Mouse (Mus musculus): Measurements from ENCODE around the gene P3h1. TPM values are rescaled to one million over a fixed set of nuclear protein-coding genes. Genes with fewer than 3 reads are reported as not detected.

P3h1 gene
- polyA plus RNA-seq, 1 experiment from 2014 or later: 18.2 TPM

DNA sequence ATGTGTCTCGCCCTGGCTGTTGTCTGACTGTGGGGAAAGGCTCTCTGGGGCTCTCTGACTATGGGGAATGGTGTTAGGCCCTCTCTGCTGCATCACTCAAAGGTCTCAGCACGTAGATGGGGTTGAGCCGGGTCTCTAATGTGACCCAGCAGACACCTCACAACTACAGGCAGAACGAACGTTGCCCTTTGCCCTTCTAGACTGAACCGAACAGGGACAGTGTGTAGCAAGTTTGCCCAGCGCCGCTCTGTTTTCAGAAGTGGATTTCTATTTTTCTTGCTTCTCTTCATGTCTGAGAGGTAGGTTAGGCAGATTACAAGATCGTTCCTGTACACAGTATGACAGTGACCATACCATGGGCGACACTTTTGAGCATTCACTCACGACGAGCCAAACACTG lies 9.9 kb downstream of the P3h1 start:
- 93% methylated on average over 12 of the region's 12 CpGs for WGBS
- Histone ChIP-seq H3K4me1 (replicated peaks) (peaks cover 21% of the 10 kb centered on the region), H3K27me3 (ENCODE audit: insufficient read depth, poor library complexity, severe bottlenecking) (no peaks in the 10 kb centered on the region), H3K4me3 (no peak overlapping the region), H3K36me3 (peaks cover 67% of the 10 kb centered on the region), H3K27ac (no peak overlapping the region), H3K9me3 (no peaks in the 10 kb centered on the region)
- no peak for DNase-seq (ENCODE audit: low spot score)

DNA sequence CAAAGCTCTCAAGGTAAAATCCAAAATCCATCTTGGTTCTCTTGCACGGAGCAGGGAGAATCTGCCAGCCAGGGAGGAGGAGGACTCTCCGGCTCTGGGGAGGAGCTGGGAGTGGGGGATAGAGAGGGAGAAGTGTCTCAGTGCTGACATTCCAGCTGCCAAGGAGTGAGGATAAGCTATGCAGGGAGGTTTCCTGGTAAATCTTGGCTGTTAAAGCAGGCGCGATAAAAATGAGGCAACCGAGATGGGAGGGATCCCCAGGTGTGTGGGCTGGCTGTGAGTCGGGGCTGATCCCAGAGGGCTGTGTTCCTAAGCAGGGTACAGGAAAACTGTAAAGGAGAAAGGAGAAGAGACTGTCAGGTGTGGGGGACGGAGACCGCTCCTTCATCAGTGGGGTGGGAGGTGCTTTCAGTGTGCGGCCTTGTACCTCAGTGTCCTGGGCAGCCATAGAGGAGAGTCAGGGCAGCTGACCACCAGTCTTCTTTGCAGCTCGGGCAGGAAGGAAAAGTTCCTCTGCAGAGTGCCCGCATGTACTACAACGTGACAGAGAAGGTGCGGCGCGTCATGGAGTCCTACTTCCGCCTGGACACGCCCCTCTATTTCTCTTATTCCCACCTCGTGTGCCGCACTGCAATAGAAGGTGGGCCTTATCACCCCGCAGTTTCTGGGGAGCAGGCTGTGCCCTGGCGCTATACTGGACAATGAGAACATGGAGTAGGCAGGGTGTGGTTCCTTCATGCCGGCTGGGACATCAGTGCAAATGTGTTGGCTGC lies 11.9 kb downstream of the P3h1 start:
- peaks cover 21% of the 10 kb centered on the region for H3K4me1 ChIP-seq (replicated peaks)
- peaks cover 74% of the 10 kb centered on the region for H3K36me3 ChIP-seq
- DNase-seq (ENCODE audit: low spot score): no peak
- no peaks in the 10 kb centered on the region for H3K27me3 ChIP-seq (ENCODE audit: insufficient read depth, poor library complexity, severe bottlenecking)
- no peak overlapping the region for H3K27ac ChIP-seq
- H3K9me3 ChIP-seq: no peaks in the 10 kb centered on the region
- no peak overlapping the region for H3K4me3 ChIP-seq
- WGBS: 83% methylated on average over 22 of the region's 22 CpGs

DNA sequence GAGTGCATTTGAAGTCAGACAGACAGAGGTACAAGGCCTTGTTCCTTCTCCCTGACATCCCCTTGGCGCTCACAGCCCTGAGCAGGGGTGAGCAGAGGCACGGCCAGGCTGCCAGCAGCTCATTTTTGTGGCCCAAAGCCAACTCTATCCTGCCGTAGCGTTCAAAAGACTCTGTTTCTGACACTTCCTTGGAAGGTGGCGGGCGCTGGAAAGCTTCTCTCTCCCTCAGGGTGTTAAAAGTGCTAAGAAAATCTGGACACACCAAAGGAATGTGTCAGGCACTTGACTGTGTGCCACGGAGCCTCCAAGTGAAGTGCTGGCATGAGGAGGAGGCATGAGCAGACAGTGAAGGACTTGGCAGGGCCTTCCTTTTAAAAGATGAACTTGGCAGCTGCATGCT lies 12.8 kb downstream of the P3h1 start:
- H3K36me3 ChIP-seq: peaks cover 74% of the 10 kb centered on the region
- no peak for DNase-seq (ENCODE audit: low spot score)
- no peaks in the 10 kb centered on the region for H3K27me3 ChIP-seq (ENCODE audit: insufficient read depth, poor library complexity, severe bottlenecking)
- H3K4me3 ChIP-seq: no peak overlapping the region
- WGBS: 87% methylated on average over 7 of the region's 7 CpGs
- no peaks in the 10 kb centered on the region for H3K9me3 ChIP-seq
- H3K4me1 ChIP-seq (replicated peaks): peaks cover 20% of the 10 kb centered on the region
- no peak overlapping the region for H3K27ac ChIP-seq

DNA sequence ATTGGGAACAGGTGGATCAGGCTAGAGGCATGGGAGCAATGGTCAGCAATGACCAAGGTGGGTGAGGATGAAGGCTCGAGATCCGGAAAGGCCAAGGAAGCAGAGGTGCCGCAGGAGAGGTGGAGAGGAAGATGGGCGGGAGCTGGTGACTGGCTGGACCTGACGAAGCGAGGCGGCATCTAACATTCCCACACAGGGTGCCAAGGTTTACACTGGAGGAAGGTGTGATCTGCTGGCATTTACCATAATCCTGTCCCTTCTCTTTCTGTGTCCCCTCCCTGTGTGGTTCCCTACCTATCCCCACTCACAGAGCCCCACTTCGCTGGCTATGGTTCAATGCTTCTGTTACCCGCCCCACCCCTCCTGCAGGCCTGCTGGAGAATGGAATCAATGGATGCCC lies 13.2 kb downstream of the P3h1 start:
- peaks cover 20% of the 10 kb centered on the region for H3K4me1 ChIP-seq (replicated peaks)
- no peak overlapping the region for H3K4me3 ChIP-seq
- no peaks in the 10 kb centered on the region for H3K27me3 ChIP-seq (ENCODE audit: insufficient read depth, poor library complexity, severe bottlenecking)
- peaks cover 71% of the 10 kb centered on the region for H3K36me3 ChIP-seq
- WGBS: 76% methylated on average over 9 of the region's 9 CpGs
- no peak overlapping the region for H3K27ac ChIP-seq
- no peaks in the 10 kb centered on the region for H3K9me3 ChIP-seq
- no peak for DNase-seq (ENCODE audit: low spot score)

DNA sequence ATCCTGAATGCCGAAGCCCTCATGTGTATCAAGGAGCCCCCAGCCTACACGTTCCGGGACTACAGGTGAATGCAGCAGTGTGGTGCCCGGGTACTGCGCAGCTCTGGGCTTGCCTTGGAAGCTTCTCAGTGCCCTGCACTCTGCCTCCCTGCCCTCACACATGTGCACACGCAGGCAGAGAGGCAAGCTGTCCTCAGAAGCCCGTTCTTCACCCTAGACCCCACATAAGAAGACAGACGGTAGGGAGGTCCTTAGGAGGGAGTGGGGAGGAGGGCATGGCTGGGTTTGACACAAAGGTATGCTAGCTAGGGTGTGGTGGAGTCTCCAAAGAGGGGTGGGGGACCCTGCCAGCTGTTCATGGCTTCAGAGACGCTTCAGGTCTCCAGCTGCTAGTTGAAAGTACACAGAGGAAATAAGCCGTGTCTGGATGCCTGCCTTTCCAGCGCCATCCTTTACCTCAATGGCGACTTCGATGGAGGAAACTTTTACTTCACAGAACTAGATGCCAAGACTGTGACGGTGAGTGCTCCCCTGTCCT lies 14.0 kb downstream of the P3h1 start:
- no peaks in the 10 kb centered on the region for H3K27me3 ChIP-seq (ENCODE audit: insufficient read depth, poor library complexity, severe bottlenecking)
- H3K4me3 ChIP-seq: no peak overlapping the region
- DNase-seq (ENCODE audit: low spot score): no peak
- 77% methylated on average over 14 of the region's 14 CpGs for WGBS
- peaks cover 20% of the 10 kb centered on the region for H3K4me1 ChIP-seq (replicated peaks)
- no peaks in the 10 kb centered on the region for H3K9me3 ChIP-seq
- peaks cover 63% of the 10 kb centered on the region for H3K36me3 ChIP-seq
- H3K27ac ChIP-seq: no peak overlapping the region

GRCm38 (mm10) chr4:119247462-119248235 lies 14.9 kb downstream of the P3h1 start:
- WGBS: 29% methylated on average over 13 of the region's 13 CpGs
- Histone ChIP-seq H3K9me3 (no peaks in the 10 kb centered on the region), H3K4me1 (replicated peaks) (peaks cover 20% of the 10 kb centered on the region), H3K36me3 (peaks cover 54% of the 10 kb centered on the region), H3K27ac (peak overlapping the region; percentile 53; the same call in 1 of the 2 replicates), H3K27me3 (ENCODE audit: insufficient read depth, poor library complexity, severe bottlenecking) (no peaks in the 10 kb centered on the region), H3K4me3 (0 out of 2 replicates have a peak overlapping the region, but pooled peaks have one; percentile 5)
- peak; percentile 67 for DNase-seq (ENCODE audit: low spot score)

DNA sequence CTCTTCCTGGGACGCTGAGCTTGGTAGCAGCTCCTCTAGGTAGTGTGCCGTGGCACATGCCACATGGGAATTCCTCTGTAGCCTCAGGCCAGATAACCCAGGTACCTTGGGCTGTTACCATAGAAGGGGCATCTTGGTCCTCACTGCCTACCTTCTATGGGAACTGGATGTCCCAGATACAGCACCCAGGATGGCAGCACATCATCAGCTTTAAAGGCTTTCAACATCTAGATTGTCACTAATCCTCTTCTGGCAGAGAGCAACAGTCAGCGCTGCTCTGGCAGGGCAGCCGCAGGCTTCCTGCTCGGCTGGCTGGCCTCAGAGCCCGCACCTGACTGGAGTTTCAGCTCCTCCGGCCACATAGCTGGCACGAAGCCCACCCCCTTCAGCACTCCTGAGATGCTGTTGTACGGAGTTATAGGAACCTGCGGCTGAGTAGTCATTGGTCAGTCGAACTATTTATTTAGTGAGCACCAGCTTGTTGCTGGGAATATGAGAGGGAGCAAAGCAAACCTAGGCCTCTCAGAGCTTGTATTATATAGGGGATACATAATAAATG lies 15.8 kb downstream of the P3h1 start:
- H3K36me3 ChIP-seq: peaks cover 47% of the 10 kb centered on the region
- no peak overlapping the region for H3K4me3 ChIP-seq
- H3K27ac ChIP-seq: no peak overlapping the region
- no peak for DNase-seq (ENCODE audit: low spot score)
- peaks cover 20% of the 10 kb centered on the region for H3K4me1 ChIP-seq (replicated peaks)
- no peaks in the 10 kb centered on the region for H3K27me3 ChIP-seq (ENCODE audit: insufficient read depth, poor library complexity, severe bottlenecking)
- no peaks in the 10 kb centered on the region for H3K9me3 ChIP-seq
- WGBS: 88% methylated on average over 11 of the region's 11 CpGs

GRCm38 (mm10) chr4:119252025-119252808 lies 19.5 kb downstream of the P3h1 start:
- Histone ChIP-seq H3K9me3 (no peaks in the 10 kb centered on the region), H3K4me1 (replicated peaks) (peaks cover 43% of the 10 kb centered on the region), H3K27ac (no peak overlapping the region), H3K27me3 (ENCODE audit: insufficient read depth, poor library complexity, severe bottlenecking) (no peaks in the 10 kb centered on the region), H3K36me3 (peaks cover 10% of the 10 kb centered on the region; the same call in 1 of the 2 replicates), H3K4me3 (no peak overlapping the region)
- DNase-seq (ENCODE audit: low spot score): no peak
- WGBS: 71% methylated on average over 7 of the region's 7 CpGs

- 0 out of 2 replicates have a peak overlapping the region, but pooled peaks have one; percentile 16 for H3K4me3 ChIP-seq
Measured at GRCm38 (mm10) chr4:119254012-119254618, 21.4 kb downstream of the P3h1 start.

DNA sequence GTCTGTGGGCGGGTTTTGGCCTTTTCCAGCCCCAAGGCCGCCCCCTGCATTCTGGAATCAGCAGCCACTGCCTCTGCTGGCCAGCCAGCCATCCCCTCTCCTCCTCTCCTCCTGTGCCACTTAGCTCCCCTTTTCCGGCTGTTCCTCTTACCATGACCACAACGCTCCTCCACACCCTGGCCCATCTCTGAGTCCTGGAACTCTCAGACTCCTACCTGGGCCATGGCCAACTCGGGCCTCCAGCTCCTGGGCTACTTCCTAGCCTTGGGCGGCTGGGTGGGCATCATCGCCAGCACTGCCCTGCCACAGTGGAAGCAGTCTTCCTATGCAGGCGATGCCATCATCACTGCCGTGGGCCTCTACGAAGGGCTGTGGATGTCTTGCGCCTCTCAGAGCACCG lies 22.6 kb downstream of the P3h1 start, which contains the start of gene Cldn19:
TSS of gene Cldn19 (plus strand) at position 64 of the 400 bp plus-strand sequence.
- Histone ChIP-seq H3K27me3 (ENCODE audit: insufficient read depth, poor library complexity, severe bottlenecking) (no peaks in the 10 kb centered on the region), H3K4me3 (no peak within 1 kb of the TSS), H3K9me3 (no peaks in the 10 kb centered on the region), H3K36me3 (no peaks in the 10 kb centered on the region), H3K4me1 (replicated peaks) (peaks cover 40% of the 10 kb centered on the region), H3K27ac (peak within 1 kb of the TSS; percentile 71)
- WGBS: 75% methylated on average over 12 of the region's 12 CpGs
- DNase-seq (ENCODE audit: low spot score): no peak

More at GRCm38 (mm10) chr4:119254012-119254618, 21.4 kb downstream of the P3h1 start:
- WGBS: 33% methylated on average over 9 of the region's 9 CpGs
- Histone ChIP-seq H3K27ac (peak overlapping the region; percentile 71), H3K4me1 (replicated peaks) (peaks cover 36% of the 10 kb centered on the region), H3K36me3 (no peaks in the 10 kb centered on the region), H3K27me3 (ENCODE audit: insufficient read depth, poor library complexity, severe bottlenecking) (no peaks in the 10 kb centered on the region), H3K9me3 (no peaks in the 10 kb centered on the region)
- DNase-seq (ENCODE audit: low spot score): no peak

DNA sequence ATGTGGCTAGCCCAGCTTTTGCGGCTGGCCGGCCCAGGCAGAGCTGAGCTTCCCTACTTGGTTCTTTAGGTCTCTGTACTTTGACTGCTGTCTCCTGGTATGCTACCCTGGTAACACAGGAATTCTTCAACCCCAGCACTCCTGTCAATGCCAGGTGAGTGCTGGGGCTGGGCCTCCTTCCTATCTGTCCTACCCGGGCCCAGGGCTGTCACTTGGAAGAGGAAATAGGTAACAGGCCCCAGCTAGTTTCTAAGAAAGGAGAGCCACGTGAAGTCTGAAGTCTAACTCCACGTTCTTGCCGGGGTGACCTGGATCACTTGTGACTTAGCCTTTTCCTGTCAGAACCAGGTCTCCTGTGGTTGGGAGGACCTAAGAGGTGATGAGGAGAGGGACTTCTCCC lies 24.4 kb downstream of the P3h1 start:
- no peak overlapping the region; the same call in 1 of the 2 replicates for H3K27ac ChIP-seq
- peaks cover 51% of the 10 kb centered on the region for H3K4me1 ChIP-seq (replicated peaks)
- no peak overlapping the region for H3K4me3 ChIP-seq
- H3K27me3 ChIP-seq (ENCODE audit: insufficient read depth, poor library complexity, severe bottlenecking): no peaks in the 10 kb centered on the region
- 80% methylated on average over 6 of the region's 6 CpGs for WGBS
- H3K36me3 ChIP-seq: no peaks in the 10 kb centered on the region
- no peak for DNase-seq (ENCODE audit: low spot score)
- H3K9me3 ChIP-seq: no peaks in the 10 kb centered on the region
